Mouse (Mus musculus): ENCODE data around the gene Wscd2. TPM values are rescaled to one million over a fixed set of nuclear protein-coding genes. Genes with fewer than 3 reads are reported as not detected.
A peak's percentile ranks its signal among the peaks of the same experiment; 100 is the strongest.

Wscd2 gene
- polyA plus RNA-seq, 1 experiment from 2014 or later, result 7.1 TPM

GRCm38 (mm10) chr5:113591166-113591565 lies 101.0 kb downstream of the Wscd2 start:
- H3K9me3 ChIP-seq, result no peaks in the 10 kb centered on the region
- H3K9ac ChIP-seq, result no peak overlapping the region
- no peak overlapping the region for H3K4me3 ChIP-seq
- H3K4me2 ChIP-seq (replicated peaks), result no peak overlapping the region
- H3K4me1 ChIP-seq, result peaks cover 43% of the 10 kb centered on the region
- ATAC-seq (ENCODE audit: low FRiP score, low read depth), result no peak
- H3K27ac ChIP-seq, result no peak overlapping the region
- no peaks in the 10 kb centered on the region for H3K36me3 ChIP-seq
- no peaks in the 10 kb centered on the region for H3K27me3 ChIP-seq
- WGBS, result 2% methylated on average over 3 of the region's 3 CpGs

DNA sequence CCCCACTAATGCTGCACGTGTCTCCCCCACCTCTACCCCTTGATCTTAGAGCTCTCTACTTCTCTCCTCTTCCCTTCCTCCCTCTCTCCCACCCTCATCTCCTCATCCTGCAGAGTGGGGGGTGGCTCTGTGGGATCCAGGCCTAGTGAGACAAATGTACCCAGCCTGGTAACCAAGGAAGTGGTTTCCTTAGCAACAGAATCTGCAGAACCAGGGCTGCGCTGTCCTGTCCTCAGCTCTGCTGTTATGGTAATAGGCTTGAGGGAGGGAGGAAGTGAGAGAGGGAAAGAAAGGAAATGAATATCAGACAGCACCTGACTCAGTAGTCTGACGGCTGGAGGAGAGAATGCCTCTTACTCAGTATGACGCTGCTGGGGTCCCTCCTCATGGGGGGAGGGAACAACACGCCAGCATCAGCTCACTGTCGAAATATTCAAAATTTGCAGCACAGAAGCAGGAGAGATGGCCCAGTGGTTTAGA lies 101.7 kb downstream of the Wscd2 start:
- no peaks in the 10 kb centered on the region for H3K27me3 ChIP-seq
- WGBS, result 23% methylated on average over 6 of the region's 6 CpGs
- H3K4me3 ChIP-seq, result no peak overlapping the region
- H3K9me3 ChIP-seq, result no peaks in the 10 kb centered on the region
- H3K27ac ChIP-seq, result no peak overlapping the region
- no peak for ATAC-seq (ENCODE audit: low FRiP score, low read depth)
- no peak overlapping the region for H3K4me2 ChIP-seq (replicated peaks)
- H3K36me3 ChIP-seq, result no peaks in the 10 kb centered on the region
- no peak overlapping the region for H3K9ac ChIP-seq
- peaks cover 43% of the 10 kb centered on the region for H3K4me1 ChIP-seq

GRCm38 (mm10) chr5:113593911-113594705 lies 104.0 kb downstream of the Wscd2 start:
- Histone ChIP-seq H3K9ac (no peak overlapping the region), H3K4me2 (replicated peaks) (no peak overlapping the region), H3K27me3 (no peaks in the 10 kb centered on the region), H3K4me3 (no peak overlapping the region), H3K4me1 (peaks cover 43% of the 10 kb centered on the region), H3K27ac (no peak overlapping the region), H3K9me3 (no peaks in the 10 kb centered on the region), H3K36me3 (no peaks in the 10 kb centered on the region)
- no peak for ATAC-seq (ENCODE audit: low FRiP score, low read depth)
- WGBS, result 88% methylated on average over 6 of the region's 6 CpGs

- no peak overlapping the region for H3K4me3 ChIP-seq
- ATAC-seq (ENCODE audit: low FRiP score, low read depth), result no peak
- no peak overlapping the region for H3K27ac ChIP-seq
- H3K4me1 ChIP-seq, result peaks cover 35% of the 10 kb centered on the region
- H3K9me3 ChIP-seq, result no peaks in the 10 kb centered on the region
- no peaks in the 10 kb centered on the region for H3K27me3 ChIP-seq
- no peak overlapping the region for H3K4me2 ChIP-seq (replicated peaks)
- 77% methylated on average over 9 of the region's 9 CpGs for WGBS
- H3K36me3 ChIP-seq, result no peaks in the 10 kb centered on the region
- no peak overlapping the region for H3K9ac ChIP-seq
Observed at GRCm38 (mm10) chr5:113596252-113596651, 106.1 kb downstream of the Wscd2 start.

- Histone ChIP-seq H3K9me3 (no peaks in the 10 kb centered on the region), H3K9ac (no peak overlapping the region), H3K4me3 (no peak overlapping the region), H3K27me3 (no peaks in the 10 kb centered on the region), H3K4me1 (peaks cover 34% of the 10 kb centered on the region), H3K27ac (no peak overlapping the region), H3K4me2 (replicated peaks) (no peak overlapping the region), H3K36me3 (no peaks in the 10 kb centered on the region)
- ATAC-seq (ENCODE audit: low FRiP score, low read depth), result no peak
- 47% methylated on average over 9 of the region's 9 CpGs for WGBS
Observed at GRCm38 (mm10) chr5:113596780-113597353, 106.7 kb downstream of the Wscd2 start.

DNA sequence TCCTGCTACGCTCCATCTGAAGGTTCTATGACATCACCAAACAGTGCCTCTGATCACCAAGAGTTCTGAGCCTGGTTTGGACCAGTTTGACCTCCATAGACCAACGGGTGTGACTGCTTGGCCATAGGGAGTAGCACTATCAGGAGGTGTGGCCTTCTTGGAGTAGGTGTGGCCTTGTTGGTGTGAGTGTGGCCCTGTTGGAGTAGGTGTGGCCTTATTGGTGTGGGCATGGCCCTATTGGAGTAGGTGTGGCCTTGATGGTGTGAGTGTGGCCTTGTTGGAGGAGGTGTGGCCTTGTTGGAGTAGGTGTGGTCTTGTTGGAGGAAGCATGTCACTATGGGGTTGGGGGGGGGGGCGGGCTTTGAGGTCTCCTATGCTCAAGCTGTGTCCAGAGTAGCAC lies 110.0 kb downstream of the Wscd2 start:
- Histone ChIP-seq H3K27ac (no peak overlapping the region), H3K4me1 (peaks cover 13% of the 10 kb centered on the region; the same call in 1 of the 2 replicates), H3K4me2 (replicated peaks) (no peak overlapping the region), H3K36me3 (no peaks in the 10 kb centered on the region), H3K9me3 (no peaks in the 10 kb centered on the region), H3K9ac (no peak overlapping the region), H3K4me3 (no peak overlapping the region), H3K27me3 (no peaks in the 10 kb centered on the region)
- no peak for ATAC-seq (ENCODE audit: low FRiP score, low read depth)
- WGBS, result 82% methylated on average over 3 of the region's 3 CpGs

DNA sequence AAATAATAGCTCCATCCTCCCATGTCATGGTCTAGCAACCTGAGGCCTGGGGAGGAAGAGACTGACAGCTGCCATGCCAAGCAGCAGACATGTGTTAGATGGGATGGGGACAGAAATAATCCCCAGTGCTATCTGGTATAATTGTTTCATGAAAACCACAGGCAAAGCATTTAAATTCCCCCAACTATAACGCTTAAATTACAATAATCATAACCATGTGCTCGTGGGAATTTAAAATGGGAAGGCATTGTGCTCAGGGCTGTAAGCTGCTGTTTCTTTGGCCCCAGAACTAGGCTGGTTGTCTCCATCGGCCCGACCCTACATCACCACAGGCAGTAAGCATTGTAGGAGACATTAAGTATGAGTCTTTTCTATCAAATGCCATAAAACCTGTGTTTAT lies 110.7 kb downstream of the Wscd2 start:
- no peak overlapping the region for H3K9ac ChIP-seq
- no peak overlapping the region for H3K4me2 ChIP-seq (replicated peaks)
- H3K4me1 ChIP-seq, result peaks cover 13% of the 10 kb centered on the region; the same call in 1 of the 2 replicates
- no peaks in the 10 kb centered on the region for H3K9me3 ChIP-seq
- H3K27ac ChIP-seq, result no peak overlapping the region
- H3K27me3 ChIP-seq, result no peaks in the 10 kb centered on the region
- H3K36me3 ChIP-seq, result no peaks in the 10 kb centered on the region
- WGBS, result 46% methylated on average over 4 of the region's 4 CpGs
- ATAC-seq (ENCODE audit: low FRiP score, low read depth), result no peak
- H3K4me3 ChIP-seq, result no peak overlapping the region

GRCm38 (mm10) chr5:113603471-113603870 lies 113.3 kb downstream of the Wscd2 start:
- no peaks in the 10 kb centered on the region for H3K9me3 ChIP-seq
- no peak for ATAC-seq (ENCODE audit: low FRiP score, low read depth)
- H3K27me3 ChIP-seq, result no peaks in the 10 kb centered on the region; the same call in 1 of the 2 replicates
- H3K4me1 ChIP-seq, result peaks cover 29% of the 10 kb centered on the region
- H3K4me3 ChIP-seq, result no peak overlapping the region
- no peak overlapping the region for H3K27ac ChIP-seq
- WGBS, result 84% methylated on average over 9 of the region's 9 CpGs
- no peak overlapping the region for H3K4me2 ChIP-seq (replicated peaks)
- H3K36me3 ChIP-seq, result no peaks in the 10 kb centered on the region
- H3K9ac ChIP-seq, result no peak overlapping the region

DNA sequence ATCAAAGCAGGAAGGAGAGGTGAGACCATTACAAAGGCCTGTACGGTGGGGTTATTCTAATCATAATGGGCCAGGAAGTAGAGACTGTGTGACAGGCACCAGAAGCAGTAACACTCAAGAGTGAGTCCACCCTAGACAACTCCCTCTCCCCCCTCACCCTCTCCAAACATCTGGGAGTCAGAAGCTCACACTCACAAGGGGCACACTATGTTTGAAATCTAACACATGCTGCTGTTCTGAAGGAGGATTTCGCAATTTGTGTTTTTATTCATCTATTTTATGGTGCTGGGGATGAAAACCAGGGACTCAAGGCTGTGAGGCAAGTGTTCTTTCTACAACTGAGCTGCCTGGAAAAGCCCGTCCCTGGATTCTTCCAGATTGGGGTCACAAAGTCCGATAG lies 114.6 kb downstream of the Wscd2 start:
- peaks cover 40% of the 10 kb centered on the region for H3K4me1 ChIP-seq
- no peaks in the 10 kb centered on the region; the same call in 1 of the 2 replicates for H3K27me3 ChIP-seq
- no peak overlapping the region for H3K4me3 ChIP-seq
- no peaks in the 10 kb centered on the region for H3K9me3 ChIP-seq
- no peak overlapping the region for H3K4me2 ChIP-seq (replicated peaks)
- WGBS, result 53% methylated on average over 4 of the region's 4 CpGs
- H3K27ac ChIP-seq, result no peak overlapping the region
- H3K36me3 ChIP-seq, result no peaks in the 10 kb centered on the region
- H3K9ac ChIP-seq, result no peak overlapping the region
- no peak for ATAC-seq (ENCODE audit: low FRiP score, low read depth)

GRCm38 (mm10) chr5:113606121-113606520 lies 116.0 kb downstream of the Wscd2 start:
- Histone ChIP-seq H3K4me3 (no peak overlapping the region), H3K27ac (no peak overlapping the region), H3K27me3 (no peaks in the 10 kb centered on the region; the same call in 1 of the 2 replicates), H3K36me3 (no peaks in the 10 kb centered on the region), H3K9ac (no peak overlapping the region), H3K4me2 (replicated peaks) (no peak overlapping the region), H3K9me3 (no peaks in the 10 kb centered on the region), H3K4me1 (peaks cover 41% of the 10 kb centered on the region)
- ATAC-seq (ENCODE audit: low FRiP score, low read depth), result no peak
- WGBS, result 31% methylated on average over 3 of the region's 3 CpGs

- ATAC-seq (ENCODE audit: low FRiP score, low read depth), result no peak
- H3K27me3 ChIP-seq, result no peaks in the 10 kb centered on the region; the same call in 1 of the 2 replicates
- H3K9ac ChIP-seq, result no peak overlapping the region
- peak overlapping the region; percentile 80 for H3K27ac ChIP-seq
- 71% methylated on average over 8 of the region's 8 CpGs for WGBS
- H3K9me3 ChIP-seq, result no peaks in the 10 kb centered on the region
- no peaks in the 10 kb centered on the region for H3K36me3 ChIP-seq
- H3K4me3 ChIP-seq, result no peak overlapping the region
- H3K4me2 ChIP-seq (replicated peaks), result no peak overlapping the region
- H3K4me1 ChIP-seq, result peaks cover 40% of the 10 kb centered on the region
Observed at GRCm38 (mm10) chr5:113606961-113607785, 117.0 kb downstream of the Wscd2 start.
